Mouse (Mus musculus) right cerebral cortex, postnatal 25 days (tissue): ENCODE results near the gene Strn4.

ENCODE experiments used
- DNase-seq: peaks from one replicate; pipeline ENCODE4 v3.0.0; 2022

Strn4 gene

GRCm38 (mm10) chr7:16879796-16880547, 64.3 kb downstream of the Strn4 start:
- DNase-seq = no peak

GRCm38 (mm10) chr7:16880615-16881014, 64.9 kb downstream of the Strn4 start:
- DNase-seq = no peak

- no peak for DNase-seq
These were observed 67.5 kb downstream of the Strn4 start for GRCm38 (mm10) chr7:16883162-16883561.

GRCm38 (mm10) chr7:16884334-16884733, 68.6 kb downstream of the Strn4 start:
- no peak for DNase-seq

GRCm38 (mm10) chr7:16885271-16885776, 69.6 kb downstream of the Strn4 start:
- DNase-seq = no peak

- no peak for DNase-seq
These were observed 70.2 kb downstream of the Strn4 start for GRCm38 (mm10) chr7:16885905-16886304.
